Mouse (Mus musculus) lung, embryonic 16.5 days (tissue): ENCODE measurements around the gene Psmb6. TPM values are rescaled to one million over a fixed set of nuclear protein-coding genes. Genes with fewer than 3 reads are reported as not detected.

Experiments
- ATAC-seq: fragments of 200-750 bp; cut with Nextera tagmentation; 2 replicates; pipeline ENCODE4 v1.8.0; 2017; ENCODE audit warnings: low read depth, mild to moderate bottlenecking, moderate library complexity
- H3K27ac ChIP-seq: fragments of 300-500 bp; sonication (generic); 2 replicates; pipeline ENCODE4 v1.5.1; 2014; ENCODE audit warnings: mild to moderate bottlenecking, control low read depth, low read length
- H3K27me3 ChIP-seq: fragments of 300-500 bp; sonication (generic); 2 replicates; pipeline ENCODE4 v1.6.1; 2014; ENCODE audit warnings: low read depth, low read length, mixed read lengths; ENCODE audit not compliant: control insufficient read depth, insufficient read depth
- H3K36me3 ChIP-seq: fragments of 300-500 bp; sonication (generic); 2 replicates; pipeline ENCODE4 v1.6.1; 2014; ENCODE audit warnings: low read length; ENCODE audit not compliant: control insufficient read depth, insufficient read depth
- H3K4me1 ChIP-seq: fragments of 300-500 bp; sonication (generic); replicated peaks from 2 replicates; pipeline ENCODE4 v1.6.1; 2014; ENCODE audit warnings: low read length, mixed read lengths; ENCODE audit not compliant: control insufficient read depth, insufficient read depth
- H3K4me2 ChIP-seq: fragments of 300-500 bp; sonication (generic); 2 replicates; pipeline ENCODE4 v1.6.1; 2014; ENCODE audit warnings: low read depth, low read length, control low read depth
- H3K4me3 ChIP-seq: fragments of 300-500 bp; sonication (generic); 2 replicates; pipeline ENCODE4 v1.5.1; 2014; ENCODE audit warnings: mild to moderate bottlenecking, low read length, control low read depth
- H3K9ac ChIP-seq: fragments of 300-500 bp; sonication (generic); 2 replicates; pipeline ENCODE4 v1.6.1; 2014; ENCODE audit warnings: low read length, control low read depth
- H3K9me3 ChIP-seq: fragments of 300-500 bp; sonication (generic); 2 replicates; pipeline ENCODE4 v1.6.1; 2016; ENCODE audit warnings: low read length; ENCODE audit not compliant: control insufficient read depth
- WGBS: fragments of 180-500 bp; shearing (Covaris S2); extraction: QIAGEN DNeasy Blood & Tissue Kit; methylation state at CpG from one replicate; pipeline ENCODE4 v1.1.7; 2014; 5-methylcytosine and 5-hydroxymethylcytosine counted together
- polyA plus RNA-seq: library from polyadenylated mRNA; unstranded; fragments of >200 nt; fragmentation: Nextera tagmentation; extraction: Ambion mirVana; gene quantifications from 2 replicates; pipeline ENCODE4 v1.2.1, GENCODE M21; 2015

The Psmb6 gene
- 711 and 738 TPM in 2 replicates for polyA plus RNA-seq

- no peaks in the 10 kb centered on the region for H3K9me3 ChIP-seq
- no peak within 1 kb of the TSS for H3K27ac ChIP-seq
- 0% methylated on average over 25 of the region's 26 CpGs for WGBS
- peak within 1 kb of the TSS; percentile 78 for H3K4me3 ChIP-seq
- peaks cover 5% of the 10 kb centered on the region for H3K4me1 ChIP-seq
- peak; percentile 95 for ATAC-seq
- peak within 1 kb of the TSS; percentile 81 for H3K9ac ChIP-seq
- H3K27me3 ChIP-seq: no peaks in the 10 kb centered on the region
- peak within 1 kb of the TSS; percentile 58 for H3K4me2 ChIP-seq
- peaks cover 18% of the 10 kb centered on the region for H3K36me3 ChIP-seq
Observed at GRCm38 (mm10) chr11:70525184-70525678, at the start of gene Psmb6. Psmb6 (plus strand) TSS chr11:70525367.

GRCm38 (mm10) chr11:70485498-70485897, 39.7 kb upstream of the Psmb6 start:
- 35% methylated on average over 2 of the region's 2 CpGs for WGBS
- H3K9me3 ChIP-seq: no peaks in the 10 kb centered on the region
- H3K9ac ChIP-seq: no peak overlapping the region
- no peaks in the 10 kb centered on the region for H3K27me3 ChIP-seq
- no peak overlapping the region for H3K4me3 ChIP-seq
- H3K4me1 ChIP-seq: no peaks in the 10 kb centered on the region
- peak; percentile 56; the same call in 1 of the 2 replicates for ATAC-seq
- no peaks in the 10 kb centered on the region for H3K36me3 ChIP-seq
- no peak overlapping the region for H3K4me2 ChIP-seq
- H3K27ac ChIP-seq: no peak overlapping the region

- no peaks in the 10 kb centered on the region for H3K27me3 ChIP-seq
- H3K9me3 ChIP-seq: no peaks in the 10 kb centered on the region; the same call in 1 of the 2 replicates
- H3K4me1 ChIP-seq: no peaks in the 10 kb centered on the region
- WGBS: 30% methylated on average over 4 of the region's 4 CpGs
- H3K4me2 ChIP-seq: no peak overlapping the region
- H3K9ac ChIP-seq: no peak overlapping the region
- no peak overlapping the region for H3K4me3 ChIP-seq
- ATAC-seq: no peak
- H3K27ac ChIP-seq: no peak overlapping the region
- no peaks in the 10 kb centered on the region for H3K36me3 ChIP-seq
Observed at GRCm38 (mm10) chr11:70487816-70488215, 37.4 kb upstream of the Psmb6 start.

GRCm38 (mm10) chr11:70489138-70489537, 36.0 kb upstream of the Psmb6 start:
- Histone ChIP-seq H3K9me3 (no peaks in the 10 kb centered on the region; the same call in 1 of the 2 replicates), H3K4me3 (no peak overlapping the region), H3K9ac (no peak overlapping the region), H3K27ac (no peak overlapping the region), H3K27me3 (no peaks in the 10 kb centered on the region), H3K4me1 (no peaks in the 10 kb centered on the region), H3K36me3 (no peaks in the 10 kb centered on the region), H3K4me2 (no peak overlapping the region)
- ATAC-seq: no peak
- 70% methylated on average over 3 of the region's 3 CpGs for WGBS

- Histone ChIP-seq H3K4me1 (no peaks in the 10 kb centered on the region), H3K4me2 (no peak overlapping the region), H3K4me3 (no peak overlapping the region), H3K36me3 (no peaks in the 10 kb centered on the region), H3K27me3 (no peaks in the 10 kb centered on the region), H3K9ac (no peak overlapping the region), H3K27ac (no peak overlapping the region), H3K9me3 (no peaks in the 10 kb centered on the region; the same call in 1 of the 2 replicates)
- no peak for ATAC-seq
- WGBS: 80% methylated on average over 6 of the region's 6 CpGs
Observed at GRCm38 (mm10) chr11:70489684-70490083, 35.5 kb upstream of the Psmb6 start.

- Histone ChIP-seq H3K4me1 (no peaks in the 10 kb centered on the region), H3K4me2 (no peak overlapping the region), H3K27me3 (no peaks in the 10 kb centered on the region), H3K27ac (no peak overlapping the region), H3K4me3 (no peak overlapping the region), H3K36me3 (no peaks in the 10 kb centered on the region), H3K9me3 (no peaks in the 10 kb centered on the region), H3K9ac (no peak overlapping the region)
- WGBS: 63% methylated on average over 14 of the region's 14 CpGs
- ATAC-seq: no peak
Observed at GRCm38 (mm10) chr11:70499566-70500475, 25.3 kb upstream of the Psmb6 start.

GRCm38 (mm10) chr11:70500476-70500812, 24.7 kb upstream of the Psmb6 start:
- WGBS: 71% methylated on average over 1 of the region's 1 CpGs

GRCm38 (mm10) chr11:70502018-70502417, 23.1 kb upstream of the Psmb6 start:
- Histone ChIP-seq H3K4me2 (no peak overlapping the region), H3K9me3 (no peaks in the 10 kb centered on the region), H3K27me3 (no peaks in the 10 kb centered on the region), H3K4me1 (no peaks in the 10 kb centered on the region), H3K9ac (no peak overlapping the region), H3K27ac (no peak overlapping the region), H3K36me3 (no peaks in the 10 kb centered on the region), H3K4me3 (no peak overlapping the region)
- 30% methylated on average over 3 of the region's 3 CpGs for WGBS
- no peak for ATAC-seq

More at GRCm38 (mm10) chr11:70500476-70500812, 24.7 kb upstream of the Psmb6 start:
- ATAC-seq: no peak
- Histone ChIP-seq H3K9me3 (no peaks in the 10 kb centered on the region), H3K27me3 (no peaks in the 10 kb centered on the region), H3K4me2 (no peak overlapping the region), H3K4me1 (no peaks in the 10 kb centered on the region), H3K9ac (no peak overlapping the region), H3K4me3 (no peak overlapping the region), H3K27ac (no peak overlapping the region), H3K36me3 (no peaks in the 10 kb centered on the region)

GRCm38 (mm10) chr11:70504970-70505369, 20.2 kb upstream of the Psmb6 start, which contains the start of gene Tm4sf5:
Tm4sf5 (plus strand) TSS chr11:70505244.
- Histone ChIP-seq H3K9ac (no peak within 1 kb of the TSS), H3K4me1 (no peaks in the 10 kb centered on the region), H3K4me2 (no peak within 1 kb of the TSS), H3K27me3 (no peaks in the 10 kb centered on the region; the same call in 1 of the 2 replicates), H3K4me3 (no peak within 1 kb of the TSS), H3K36me3 (no peaks in the 10 kb centered on the region), H3K9me3 (no peaks in the 10 kb centered on the region), H3K27ac (no peak within 1 kb of the TSS)
- no peak for ATAC-seq
- 44% methylated on average over 9 of the region's 9 CpGs for WGBS
